Mouse (Mus musculus) limb, embryonic 14.5 days (tissue): Measurements from ENCODE around the gene Rev3l. TPM values are rescaled to one million over a fixed set of nuclear protein-coding genes. Genes with fewer than 3 reads are reported as not detected.

Source experiments
- ATAC-seq: fragments of 200-750 bp; cut with Nextera tagmentation; 2 replicates; pipeline ENCODE4 v1.8.0; 2017; ENCODE audit warnings: low read depth, moderate number of reproducible peaks, moderate TSS enrichment; ENCODE audit not compliant: low FRiP score
- DNase-seq: peaks from one replicate; pipeline ENCODE4 v3.0.0-alpha.2; 2015; ENCODE audit warnings: low spot score
- H3K27ac ChIP-seq: fragments of 300-500 bp; sonication (generic); replicated peaks from 2 replicates; pipeline ENCODE4 v1.5.1; 2014; ENCODE audit warnings: low read depth, mild to moderate bottlenecking, low read length, moderate library complexity, mixed read lengths
- H3K27me3 ChIP-seq: fragments of 300-500 bp; sonication (generic); 2 replicates; pipeline ENCODE4 v1.6.1; 2014; ENCODE audit warnings: low read length, mixed read lengths; ENCODE audit not compliant: control insufficient read depth, insufficient read depth
- H3K36me3 ChIP-seq: fragments of 300-500 bp; sonication (generic); 2 replicates; pipeline ENCODE4 v1.6.1; 2014; ENCODE audit warnings: mild to moderate bottlenecking, low read length, moderate library complexity, mixed read lengths; ENCODE audit not compliant: control insufficient read depth, insufficient read depth
- H3K4me1 ChIP-seq: fragments of 300-500 bp; sonication (generic); 2 replicates; pipeline ENCODE4 v1.6.1; 2014; ENCODE audit warnings: antibody characterized with exemption, low read length, mixed read lengths; ENCODE audit not compliant: control insufficient read depth, insufficient read depth
- H3K4me2 ChIP-seq: fragments of 300-500 bp; sonication (generic); replicated peaks from 2 replicates; pipeline ENCODE4 v1.6.1; 2014; ENCODE audit warnings: low read depth, mild to moderate bottlenecking, low read length, moderate library complexity; ENCODE audit not compliant: severe bottlenecking
- H3K4me3 ChIP-seq: fragments of 300-500 bp; sonication (generic); replicated peaks from 2 replicates; pipeline ENCODE4 v1.5.1; 2014; ENCODE audit warnings: low read length
- H3K9ac ChIP-seq: fragments of 300-500 bp; sonication (generic); 2 replicates; pipeline ENCODE4 v1.6.1; 2014; ENCODE audit warnings: mild to moderate bottlenecking, low read depth, low read length, moderate library complexity; ENCODE audit not compliant: severe bottlenecking
- H3K9me3 ChIP-seq: fragments of 300-500 bp; sonication (generic); 2 replicates; pipeline ENCODE4 v1.6.1; 2016; ENCODE audit warnings: low read length; ENCODE audit not compliant: control insufficient read depth
- POLR2A ChIP-seq: fragments of 200-500 bp; IDR thresholded peaks from 2 replicates; pipeline ENCODE4 v1.8.0; 2012; ENCODE audit warnings: inconsistent platforms, mild to moderate bottlenecking, moderate library complexity, borderline replicate concordance; ENCODE audit not compliant: insufficient read depth, insufficient read length; ENCODE audit errors: extremely low read depth
- WGBS: fragments of 180-500 bp; shearing (Covaris S2); extraction: QIAGEN DNeasy Blood & Tissue Kit; methylation state at CpG from one replicate; pipeline ENCODE4 v1.1.7; 2014; 5-methylcytosine and 5-hydroxymethylcytosine counted together
- polyA plus RNA-seq, 2 experiments: library from polyadenylated mRNA; depleted of rRNA in 1 of 2; stranded (reverse) in 1 of 2; unstranded in 1 of 2; fragments of >200 nt; fragmentation: Nextera tagmentation in 1 of 2; extraction: Ambion mirVana in 1 of 2; gene quantifications; 2 replicates each; pipeline versions ENCODE4 v1.2.1 to v1.2.3; 2012 to 2014

Rev3l gene
- polyA plus RNA-seq, 2 experiments, result 25.8 to 65.3 TPM

DNA sequence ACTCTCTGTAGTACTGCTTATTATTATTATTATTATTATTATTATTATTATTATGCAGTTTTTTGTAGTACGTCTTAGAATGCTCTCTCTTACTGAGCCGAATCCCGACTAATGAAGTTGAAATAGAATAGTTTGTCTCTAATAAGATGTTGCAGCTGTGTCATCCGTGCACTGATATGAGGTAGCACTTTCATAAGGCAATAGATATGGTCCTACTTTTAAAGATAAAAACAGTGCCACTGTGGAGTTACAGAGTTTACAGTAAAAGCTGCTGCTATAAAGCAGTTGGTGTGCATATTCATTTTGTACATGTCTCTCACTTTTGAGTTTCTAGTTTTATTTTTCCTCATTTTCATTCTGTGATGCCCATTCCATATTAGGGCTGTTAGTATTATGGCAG is 46.4 kb downstream of the Rev3l start:
- Histone ChIP-seq H3K36me3 (no peaks in the 10 kb centered on the region), H3K4me2 (no peak overlapping the region), H3K9ac (no peak overlapping the region), H3K9me3 (no peaks in the 10 kb centered on the region), H3K4me1 (peaks cover 6% of the 10 kb centered on the region; the same call in 1 of the 2 replicates), H3K27me3 (no peaks in the 10 kb centered on the region), H3K27ac (no peak overlapping the region), H3K4me3 (no peak overlapping the region)
- no peak for TF ChIP-seq POLR2A
- ATAC-seq (no peak), DNase-seq (no peak)
- 95% methylated on average over 4 of the region's 4 CpGs for WGBS

DNA sequence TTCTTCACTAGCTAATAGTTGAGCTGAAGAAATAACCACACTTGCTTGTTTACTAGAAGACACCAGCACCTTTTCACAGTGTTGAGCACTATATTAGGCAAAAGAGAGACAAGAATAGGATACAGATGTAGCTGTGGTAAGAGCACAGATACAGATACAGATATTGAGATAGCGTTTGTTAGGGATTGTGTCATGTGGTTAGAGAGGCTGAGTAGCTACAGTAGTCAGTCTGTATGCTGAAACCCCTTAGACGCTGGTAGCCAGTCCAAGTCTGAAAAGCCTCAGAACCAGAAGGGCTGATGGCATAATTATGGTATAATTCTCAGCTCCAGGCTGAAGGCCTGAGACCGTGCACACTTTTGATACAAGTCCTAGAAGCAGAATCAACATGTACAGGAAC is 53.3 kb downstream of the Rev3l start:
- Histone ChIP-seq H3K9ac (no peak overlapping the region), H3K4me1 (no peaks in the 10 kb centered on the region), H3K9me3 (no peaks in the 10 kb centered on the region), H3K27me3 (no peaks in the 10 kb centered on the region), H3K4me2 (no peak overlapping the region), H3K36me3 (peaks cover 9% of the 10 kb centered on the region; the same call in 1 of the 2 replicates), H3K4me3 (no peak overlapping the region), H3K27ac (no peak overlapping the region)
- 88% methylated on average over 3 of the region's 3 CpGs for WGBS
- no peak for DNase-seq
- no peak for TF ChIP-seq POLR2A
- no peak for ATAC-seq

DNA sequence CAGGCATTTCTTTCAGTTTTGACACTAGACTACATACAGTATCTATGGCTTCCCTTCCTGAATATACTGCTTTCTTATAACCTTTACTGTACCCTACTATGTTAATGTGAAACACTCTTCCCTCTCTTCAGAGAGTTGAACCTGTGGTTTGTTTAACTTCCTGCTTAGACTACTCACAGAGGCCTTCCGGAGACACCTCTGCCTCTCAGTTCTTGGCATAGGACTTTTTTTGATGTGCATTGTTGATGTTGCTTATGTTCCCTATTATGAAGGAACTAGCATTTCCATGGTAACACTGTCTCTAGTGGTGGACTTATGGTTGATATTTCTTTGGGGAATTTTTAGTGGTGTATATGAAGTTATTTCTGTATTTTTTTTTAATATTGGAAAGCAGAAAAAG is 61.4 kb downstream of the Rev3l start:
- no peak overlapping the region for H3K9ac ChIP-seq
- H3K27ac ChIP-seq, result no peak overlapping the region
- no peak overlapping the region for H3K4me3 ChIP-seq
- H3K4me1 ChIP-seq, result no peaks in the 10 kb centered on the region
- no peaks in the 10 kb centered on the region for H3K27me3 ChIP-seq
- no peak overlapping the region for H3K4me2 ChIP-seq
- DNase-seq (no peak), ATAC-seq (no peak)
- H3K36me3 ChIP-seq, result peaks cover 27% of the 10 kb centered on the region
- H3K9me3 ChIP-seq, result no peaks in the 10 kb centered on the region
- 92% methylated on average over 1 of the region's 1 CpGs for WGBS
- no peak for TF ChIP-seq POLR2A

DNA sequence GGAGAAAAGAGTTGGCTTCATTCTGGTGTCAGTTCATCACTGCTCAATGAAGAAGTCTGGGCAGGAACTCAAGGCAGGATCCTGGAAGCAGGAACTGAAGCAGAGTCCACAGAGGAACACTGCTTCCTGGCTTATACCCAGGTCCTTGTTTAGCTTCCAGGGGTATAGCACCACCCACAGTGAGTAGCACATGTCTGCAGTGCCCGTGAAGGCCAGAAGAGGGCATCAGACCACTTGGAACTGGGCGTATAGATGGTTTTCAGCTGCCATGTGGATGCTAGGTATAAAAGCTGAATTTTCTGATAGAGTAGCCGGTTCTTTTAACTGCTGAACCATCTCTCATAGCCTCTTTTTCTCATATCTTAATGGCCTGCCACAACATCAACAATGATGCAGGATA is 79.6 kb downstream of the Rev3l start:
- WGBS, result 68% methylated on average over 3 of the region's 3 CpGs
- DNase-seq, result peak; percentile 33
- Histone ChIP-seq H3K9ac (no peak overlapping the region), H3K27ac (no peak overlapping the region), H3K27me3 (no peaks in the 10 kb centered on the region), H3K9me3 (no peaks in the 10 kb centered on the region), H3K4me3 (no peak overlapping the region), H3K4me2 (no peak overlapping the region), H3K36me3 (peaks cover 43% of the 10 kb centered on the region), H3K4me1 (no peaks in the 10 kb centered on the region)
- ATAC-seq, result no peak
- no peak for TF ChIP-seq POLR2A

DNA sequence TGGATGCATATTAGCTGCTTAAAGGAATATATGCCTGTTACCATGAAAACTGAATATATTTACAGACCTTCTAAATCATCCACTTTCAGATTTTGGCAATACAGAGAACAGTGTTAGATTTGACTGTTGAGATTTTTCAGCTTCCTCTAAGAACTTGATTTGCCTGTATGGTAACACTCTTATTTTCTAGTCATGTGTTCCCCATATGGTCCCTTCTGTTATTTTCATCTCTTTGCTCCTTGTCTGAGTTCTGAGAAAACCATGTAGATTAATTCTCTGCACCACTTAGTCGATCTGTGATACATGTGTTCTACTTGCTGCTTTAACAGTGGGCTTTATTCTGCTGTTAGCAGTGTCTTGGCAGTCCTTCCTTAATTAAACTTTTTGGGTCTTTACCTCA is 110.7 kb downstream of the Rev3l start:
- peaks cover 59% of the 10 kb centered on the region for H3K36me3 ChIP-seq
- no peak overlapping the region for H3K4me2 ChIP-seq
- no peaks in the 10 kb centered on the region for H3K4me1 ChIP-seq
- DNase-seq (no peak), ATAC-seq (no peak)
- no peak overlapping the region for H3K4me3 ChIP-seq
- no peaks in the 10 kb centered on the region for H3K9me3 ChIP-seq
- H3K27ac ChIP-seq, result no peak overlapping the region
- TF ChIP-seq POLR2A, result no peak
- no peak overlapping the region for H3K9ac ChIP-seq
- no peaks in the 10 kb centered on the region for H3K27me3 ChIP-seq
- WGBS, result 62% methylated on average over 1 of the region's 1 CpGs

DNA sequence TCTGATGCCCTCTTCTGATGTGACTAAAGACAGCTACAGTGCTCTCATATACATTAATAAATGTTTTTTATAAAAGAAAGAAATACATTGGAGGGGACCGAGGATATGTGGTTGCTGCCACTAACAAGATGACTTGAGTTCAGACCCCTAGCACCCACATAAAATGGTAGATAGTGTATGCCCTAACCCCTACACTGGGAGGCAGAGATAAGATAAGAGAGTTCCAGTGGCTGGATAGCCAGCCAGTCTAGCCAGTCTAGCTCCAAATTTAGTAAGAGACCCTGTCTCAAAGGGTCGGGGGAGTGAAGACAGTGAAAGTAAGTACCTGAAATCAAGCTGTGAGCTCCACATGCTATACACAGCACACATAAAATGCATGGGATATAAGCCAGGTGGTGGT is 133.6 kb downstream of the Rev3l start:
- ATAC-seq (no peak), DNase-seq (no peak)
- H3K9me3 ChIP-seq, result no peaks in the 10 kb centered on the region
- peaks cover 54% of the 10 kb centered on the region for H3K36me3 ChIP-seq
- WGBS, result 86% methylated on average over 2 of the region's 2 CpGs
- no peaks in the 10 kb centered on the region for H3K27me3 ChIP-seq
- H3K9ac ChIP-seq, result no peak overlapping the region
- no peak overlapping the region for H3K27ac ChIP-seq
- no peak overlapping the region for H3K4me2 ChIP-seq
- H3K4me3 ChIP-seq, result no peak overlapping the region
- no peak for TF ChIP-seq POLR2A
- H3K4me1 ChIP-seq, result no peaks in the 10 kb centered on the region
